Mouse (Mus musculus): ENCODE data around the gene Ssna1. TPM values are rescaled to one million over a fixed set of nuclear protein-coding genes. Genes with fewer than 3 reads are reported as not detected.

The Ssna1 gene
- polyA plus RNA-seq, 1 experiment from 2014 or later = 216 TPM

DNA sequence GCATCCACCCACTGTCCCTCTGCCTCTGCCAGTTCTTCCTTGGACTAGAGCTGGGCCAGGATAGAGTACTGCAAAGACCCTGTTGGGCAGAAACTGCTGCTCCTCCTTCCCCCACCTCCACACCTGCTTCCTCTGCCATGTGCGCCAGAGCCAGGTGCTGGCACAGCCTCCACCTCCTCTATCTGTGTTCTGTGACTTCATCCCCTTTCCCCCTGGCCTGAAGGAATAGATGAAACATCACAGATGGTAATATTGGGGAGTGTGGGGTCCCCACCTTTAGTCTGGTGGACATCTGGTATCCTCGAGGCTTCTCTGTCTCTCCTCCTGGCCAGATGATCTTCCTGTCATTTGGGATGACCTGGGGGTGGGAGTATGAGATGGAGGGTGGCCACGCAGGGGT, 31.2 kb upstream of the Ssna1 start:
- Histone ChIP-seq H3K9me3 (no peaks in the 10 kb centered on the region), H3K36me3 (no peaks in the 10 kb centered on the region; the same call in 1 of the 2 replicates), H3K27ac (no peak overlapping the region), H3K4me2 (replicated peaks) (no peak overlapping the region), H3K27me3 (peaks cover 61% of the 10 kb centered on the region), H3K4me1 (replicated peaks) (peaks cover 16% of the 10 kb centered on the region), H3K9ac (replicated peaks) (no peak overlapping the region), H3K4me3 (replicated peaks) (no peak overlapping the region)
- ATAC-seq = no peak
- 84% methylated on average over 3 of the region's 3 CpGs for WGBS

DNA sequence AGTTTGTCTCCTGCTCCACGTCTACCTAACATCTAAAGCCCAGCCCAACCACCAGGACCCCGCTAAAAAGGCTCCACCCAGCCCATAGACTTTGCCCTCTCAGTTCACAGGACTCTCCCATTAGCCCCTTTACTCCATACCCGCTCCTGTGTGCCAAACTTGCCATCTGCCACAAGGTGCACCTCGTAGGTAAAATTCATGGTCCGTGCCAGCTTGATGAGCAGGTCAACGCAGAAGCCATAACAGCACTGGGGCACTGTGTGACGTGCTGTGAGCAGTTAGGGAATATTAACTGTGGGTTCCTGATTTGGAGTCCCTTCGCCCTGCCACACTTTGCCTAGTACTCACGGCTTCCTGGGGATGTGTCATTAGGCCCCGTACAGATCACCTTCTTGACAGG, 25.8 kb upstream of the Ssna1 start:
- Histone ChIP-seq H3K27ac (no peak overlapping the region), H3K9ac (replicated peaks) (no peak overlapping the region), H3K4me3 (replicated peaks) (no peak overlapping the region), H3K36me3 (0 out of 2 replicates have a peak, but pooled peaks cover 5% of the 10 kb centered on the region), H3K4me1 (replicated peaks) (no peaks in the 10 kb centered on the region), H3K4me2 (replicated peaks) (no peak overlapping the region), H3K27me3 (peaks cover 71% of the 10 kb centered on the region), H3K9me3 (no peaks in the 10 kb centered on the region)
- no peak for ATAC-seq
- 85% methylated on average over 10 of the region's 10 CpGs for WGBS

DNA sequence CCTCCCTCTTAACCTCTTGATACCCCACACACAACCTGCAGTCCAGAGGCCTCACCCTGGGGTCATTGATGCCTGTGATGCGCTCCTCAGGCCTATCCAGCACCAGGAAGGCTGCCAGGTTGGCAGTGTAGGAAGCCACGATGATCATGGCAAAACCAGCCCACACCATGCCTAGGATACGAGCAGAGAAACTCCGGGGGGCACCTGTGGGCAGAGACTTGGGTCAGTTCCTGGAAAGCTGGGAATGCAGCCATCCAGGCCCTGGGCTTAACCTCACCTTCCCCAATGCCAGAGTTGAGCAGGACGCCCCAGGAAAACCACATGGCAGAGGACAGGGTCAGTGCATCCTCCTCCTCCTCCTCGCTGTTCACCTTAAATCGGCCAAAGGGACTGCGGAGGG, 24.9 kb upstream of the Ssna1 start:
- WGBS = 77% methylated on average over 8 of the region's 8 CpGs
- H3K27me3 ChIP-seq = peaks cover 73% of the 10 kb centered on the region
- no peak for ATAC-seq

GRCm38 (mm10) chr2:25293706-25294105, 21.5 kb upstream of the Ssna1 start:
- WGBS = 76% methylated on average over 9 of the region's 9 CpGs
- no peak; the same call in 1 of the 2 replicates for ATAC-seq
- peaks cover 100% of the 10 kb centered on the region for H3K27me3 ChIP-seq

More for the DNA sequence above, 24.9 kb upstream of the Ssna1 start:
- no peak overlapping the region for H3K4me2 ChIP-seq (replicated peaks)
- no peaks in the 10 kb centered on the region for H3K9me3 ChIP-seq
- H3K4me1 ChIP-seq (replicated peaks) = peaks cover 6% of the 10 kb centered on the region
- H3K36me3 ChIP-seq = 0 out of 2 replicates have a peak, but pooled peaks cover 5% of the 10 kb centered on the region
- H3K4me3 ChIP-seq (replicated peaks) = no peak overlapping the region
- H3K27ac ChIP-seq = no peak overlapping the region
- H3K9ac ChIP-seq (replicated peaks) = no peak overlapping the region

GRCm38 (mm10) chr2:25292856-25293255, 20.6 kb upstream of the Ssna1 start:
- ATAC-seq = no peak
- Histone ChIP-seq H3K4me1 (replicated peaks) (peaks cover 29% of the 10 kb centered on the region), H3K27me3 (peaks cover 100% of the 10 kb centered on the region), H3K9ac (replicated peaks) (no peak overlapping the region), H3K4me2 (replicated peaks) (0 out of 2 replicates have a peak overlapping the region, but pooled peaks have one; percentile 47), H3K4me3 (replicated peaks) (no peak overlapping the region), H3K9me3 (no peaks in the 10 kb centered on the region), H3K36me3 (0 out of 2 replicates have a peak, but pooled peaks cover 5% of the 10 kb centered on the region), H3K27ac (no peak overlapping the region)
- 0% methylated on average over 1 of the region's 1 CpGs for WGBS

More at GRCm38 (mm10) chr2:25293706-25294105, 21.5 kb upstream of the Ssna1 start:
- Histone ChIP-seq H3K27ac (no peak overlapping the region), H3K4me1 (replicated peaks) (peaks cover 29% of the 10 kb centered on the region), H3K4me2 (replicated peaks) (no peak overlapping the region), H3K4me3 (replicated peaks) (no peak overlapping the region), H3K9ac (replicated peaks) (no peak overlapping the region), H3K36me3 (0 out of 2 replicates have a peak, but pooled peaks cover 5% of the 10 kb centered on the region), H3K9me3 (no peaks in the 10 kb centered on the region)

DNA sequence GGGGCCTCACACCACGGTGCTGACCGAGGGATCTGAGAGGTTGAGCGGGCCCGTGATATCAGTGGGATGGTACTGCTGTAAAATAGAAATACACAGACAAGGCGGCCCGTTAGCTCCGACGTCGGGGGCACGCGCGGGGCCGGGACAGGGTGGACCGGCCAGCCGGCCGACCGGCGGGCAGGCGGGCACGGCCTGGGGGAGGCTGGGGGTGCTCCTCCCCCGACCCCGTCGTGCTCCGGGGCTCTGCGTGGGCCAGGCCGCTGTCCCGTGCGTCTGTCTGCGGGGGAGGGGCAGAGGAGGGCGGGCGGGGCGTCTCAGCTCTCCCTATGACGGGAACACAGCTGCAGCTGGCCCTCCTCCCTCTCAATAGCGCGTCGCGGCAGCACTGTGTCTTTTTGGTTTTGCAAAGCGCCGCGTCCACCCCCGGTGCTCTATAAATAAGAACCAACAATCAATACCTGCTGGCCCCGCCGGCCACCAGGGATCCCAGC, 19.9 kb upstream of the Ssna1 start:
- WGBS = 4% methylated on average over 29 of the region's 43 CpGs
- ATAC-seq = peak; percentile 32

DNA sequence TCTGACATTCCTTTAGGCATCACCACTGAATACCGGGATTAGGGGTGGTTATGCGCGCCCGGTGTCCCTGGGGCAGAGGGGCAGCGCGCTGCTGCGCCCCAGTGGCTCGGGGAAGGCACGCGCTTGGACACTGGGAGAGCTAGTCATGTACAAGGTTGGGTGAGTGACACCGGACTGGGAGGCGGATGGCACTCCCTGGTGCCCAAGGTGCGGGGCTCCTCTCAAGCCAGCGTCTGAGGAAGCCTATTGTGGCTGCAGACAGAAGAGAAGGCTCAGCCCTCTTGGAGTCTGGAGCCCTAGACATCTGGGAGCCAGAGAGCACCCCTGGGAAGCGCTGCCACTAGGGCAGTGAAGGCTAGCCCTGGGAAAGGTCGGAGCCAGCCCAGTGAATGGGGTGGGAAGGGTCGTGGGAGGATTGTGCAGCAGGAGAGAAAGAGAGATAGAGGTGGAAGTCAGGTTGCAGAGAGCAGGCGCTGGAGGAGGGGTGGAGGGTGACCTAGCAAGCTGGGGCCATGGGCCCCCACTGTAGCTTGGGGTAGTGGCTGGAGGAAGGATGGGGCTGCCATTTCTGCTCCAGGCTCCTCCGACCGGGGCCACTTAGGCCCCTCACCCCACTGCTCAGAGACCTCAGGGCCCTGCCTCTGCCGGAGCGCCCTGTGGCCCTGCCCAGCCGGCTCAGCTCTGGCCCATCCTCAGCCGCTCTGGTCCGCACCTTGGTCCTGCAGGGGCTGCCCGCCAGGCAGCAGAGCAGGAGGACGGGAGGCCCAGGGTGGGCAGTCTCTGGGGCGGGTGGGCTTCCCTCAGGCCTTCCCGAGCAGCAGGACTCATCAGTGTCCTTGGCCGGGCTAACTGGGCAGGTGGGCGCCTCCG, 19.2 kb upstream of the Ssna1 start:
- Histone ChIP-seq H3K4me2 (replicated peaks) (peak overlapping the region; percentile 47), H3K9ac (replicated peaks) (no peak overlapping the region; the same call in 1 of the 2 replicates), H3K4me3 (replicated peaks) (peak overlapping the region; percentile 26), H3K9me3 (no peaks in the 10 kb centered on the region), H3K36me3 (0 out of 2 replicates have a peak, but pooled peaks cover 5% of the 10 kb centered on the region), H3K4me1 (replicated peaks) (peaks cover 29% of the 10 kb centered on the region), H3K27ac (no peak overlapping the region), H3K27me3 (peaks cover 86% of the 10 kb centered on the region)
- 5% methylated on average over 32 of the region's 32 CpGs for WGBS
- ATAC-seq = peak; percentile 31

More for the DNA sequence above, 19.9 kb upstream of the Ssna1 start:
- H3K4me2 ChIP-seq (replicated peaks) = peak overlapping the region; percentile 47
- H3K27ac ChIP-seq = no peak overlapping the region
- peaks cover 29% of the 10 kb centered on the region for H3K4me1 ChIP-seq (replicated peaks)
- H3K36me3 ChIP-seq = 0 out of 2 replicates have a peak, but pooled peaks cover 5% of the 10 kb centered on the region
- peak overlapping the region; percentile 26 for H3K4me3 ChIP-seq (replicated peaks)
- peak overlapping the region; percentile 55 for H3K9ac ChIP-seq (replicated peaks)
- peaks cover 93% of the 10 kb centered on the region for H3K27me3 ChIP-seq
- H3K9me3 ChIP-seq = no peaks in the 10 kb centered on the region

GRCm38 (mm10) chr2:25290816-25291130, 18.5 kb upstream of the Ssna1 start:
- under 1% methylated on average over 18 of the region's 18 CpGs for WGBS
- H3K36me3 ChIP-seq = peaks cover 9% of the 10 kb centered on the region
- no peak for ATAC-seq
- peak overlapping the region; percentile 20; the same call in 1 of the 2 replicates for H3K9ac ChIP-seq (replicated peaks)
- H3K4me2 ChIP-seq (replicated peaks) = peak overlapping the region; percentile 30
- peak overlapping the region; percentile 12; the same call in 1 of the 2 replicates for H3K4me3 ChIP-seq (replicated peaks)
- no peak overlapping the region for H3K27ac ChIP-seq
- H3K9me3 ChIP-seq = no peaks in the 10 kb centered on the region
- H3K27me3 ChIP-seq = peaks cover 80% of the 10 kb centered on the region
- H3K4me1 ChIP-seq (replicated peaks) = peaks cover 29% of the 10 kb centered on the region

DNA sequence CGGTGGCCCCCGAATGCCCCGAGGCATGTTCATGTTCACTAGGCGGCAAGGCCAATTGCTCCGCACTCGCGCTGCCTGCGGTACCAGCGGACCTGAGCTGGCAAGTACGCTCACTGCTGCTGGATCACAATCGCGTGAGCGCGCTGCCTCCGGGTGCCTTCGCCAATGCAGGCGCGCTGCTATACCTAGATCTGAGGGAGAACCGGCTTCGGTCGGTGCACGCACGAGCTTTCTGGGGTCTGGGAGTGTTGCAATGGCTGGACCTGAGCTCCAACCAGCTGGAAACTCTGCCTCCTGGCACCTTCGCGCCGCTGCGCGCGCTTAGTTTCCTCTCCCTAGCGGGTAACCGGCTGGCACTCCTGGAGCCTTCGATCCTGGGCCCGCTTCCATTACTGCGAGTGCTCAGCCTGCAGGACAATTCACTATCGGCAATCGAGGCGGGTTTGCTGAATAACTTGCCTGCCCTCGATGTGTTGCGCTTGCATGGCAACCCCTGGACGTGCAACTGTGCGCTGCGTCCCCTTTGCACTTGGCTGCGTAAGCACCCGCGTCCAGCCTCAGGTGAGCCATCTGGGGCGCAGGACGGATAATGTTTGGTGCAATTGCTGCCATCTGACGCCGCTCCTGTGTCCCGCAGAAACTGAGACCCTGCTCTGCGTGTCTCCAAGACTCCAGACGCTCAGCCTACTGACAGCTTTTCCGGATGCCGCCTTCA, 18.0 kb upstream of the Ssna1 start:
- H3K4me1 ChIP-seq (replicated peaks) = peaks cover 29% of the 10 kb centered on the region
- peaks cover 75% of the 10 kb centered on the region for H3K27me3 ChIP-seq
- H3K4me3 ChIP-seq (replicated peaks) = peak overlapping the region; percentile 8
- no peak for ATAC-seq
- 2% methylated on average over 54 of the region's 54 CpGs for WGBS
- H3K9me3 ChIP-seq = no peaks in the 10 kb centered on the region
- peak overlapping the region; percentile 20; the same call in 1 of the 2 replicates for H3K9ac ChIP-seq (replicated peaks)
- peak overlapping the region; percentile 30 for H3K4me2 ChIP-seq (replicated peaks)
- no peak overlapping the region for H3K27ac ChIP-seq
- peaks cover 10% of the 10 kb centered on the region for H3K36me3 ChIP-seq

DNA sequence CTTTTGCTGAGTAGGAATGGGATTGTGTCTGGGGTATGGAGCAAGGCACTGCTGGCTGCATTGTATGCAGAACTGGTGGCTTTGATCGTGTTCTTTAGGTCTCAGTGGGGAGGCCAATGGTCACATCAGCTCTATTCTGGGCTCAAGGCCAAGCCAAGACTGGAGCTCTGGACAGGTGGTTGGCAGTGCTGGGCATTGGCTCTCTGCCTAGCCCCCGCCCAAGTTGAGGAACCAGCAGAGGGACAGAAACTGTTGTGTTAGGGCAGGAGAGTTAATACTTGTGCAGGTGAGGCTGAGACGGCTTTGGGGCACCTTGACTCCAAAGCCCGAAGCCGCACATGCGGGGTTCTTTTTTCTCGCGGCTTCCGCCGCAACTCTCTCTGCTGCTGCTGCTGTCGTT, 17.4 kb upstream of the Ssna1 start, which contains the start of gene Lrrc26:
Gene Lrrc26 (plus strand): TSS at position 265 of the 400 bp plus-strand sequence.
- Histone ChIP-seq H3K4me2 (replicated peaks) (peak within 1 kb of the TSS; percentile 30), H3K36me3 (peaks cover 16% of the 10 kb centered on the region), H3K4me3 (replicated peaks) (peak within 1 kb of the TSS; percentile 12), H3K4me1 (replicated peaks) (peaks cover 29% of the 10 kb centered on the region), H3K9ac (replicated peaks) (peak within 1 kb of the TSS; percentile 20; the same call in 1 of the 2 replicates), H3K9me3 (no peaks in the 10 kb centered on the region), H3K27ac (no peak within 1 kb of the TSS), H3K27me3 (peaks cover 69% of the 10 kb centered on the region)
- no peak for ATAC-seq
- WGBS = 12% methylated on average over 11 of the region's 11 CpGs

DNA sequence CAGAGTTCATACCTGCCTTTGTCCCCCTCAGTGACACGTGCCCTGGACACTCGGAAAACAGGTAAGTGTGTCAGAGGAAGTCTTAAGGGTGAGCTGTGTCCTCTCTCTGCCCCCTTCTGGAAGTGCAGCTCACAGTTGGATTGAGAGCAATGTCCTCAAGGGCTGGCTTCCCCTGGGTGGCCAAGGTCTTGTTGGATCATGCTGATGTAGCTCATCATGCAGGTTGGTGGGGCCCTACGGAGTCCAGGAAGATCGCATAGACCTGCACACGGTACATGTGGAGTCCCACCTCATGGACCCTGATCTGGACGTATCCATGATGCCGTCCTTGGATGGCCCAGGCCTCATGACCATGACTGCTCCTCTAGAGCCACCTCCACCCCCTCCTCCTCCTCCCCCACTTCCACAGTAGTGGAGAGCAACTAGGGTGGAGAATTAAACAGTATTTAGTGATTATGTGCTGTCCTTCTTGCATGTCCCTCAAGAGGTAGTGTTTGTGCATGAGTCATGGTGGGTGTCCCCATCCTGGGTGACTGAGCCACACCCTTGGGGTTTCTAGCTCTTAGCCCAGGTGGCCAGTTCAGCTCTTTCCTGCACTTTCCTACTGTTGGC, 16.6 kb upstream of the Ssna1 start:
- ATAC-seq = no peak
- peaks cover 24% of the 10 kb centered on the region for H3K36me3 ChIP-seq
- no peak overlapping the region for H3K27ac ChIP-seq
- peaks cover 61% of the 10 kb centered on the region for H3K27me3 ChIP-seq
- no peaks in the 10 kb centered on the region for H3K9me3 ChIP-seq
- whole genome bisulfite sequencing = 80% methylated on average over 7 of the region's 7 CpGs
- H3K4me1 ChIP-seq (replicated peaks) = peaks cover 29% of the 10 kb centered on the region
- no peak overlapping the region for H3K9ac ChIP-seq (replicated peaks)
- H3K4me2 ChIP-seq (replicated peaks) = no peak overlapping the region
- H3K4me3 ChIP-seq (replicated peaks) = no peak overlapping the region

Measured in midbrain, embryonic 13.5 days (tissue).